Mouse (Mus musculus) MEL-GATA-1-ER (cell line): ENCODE results near the gene Olfr520.
"Not testable (repeated sequence)": the region's sequence is repeated elsewhere in the genome, so short reads cannot be mapped to it uniquely, and the experiment has no call there.

Experiments
- DNase-seq: peaks from one replicate; pipeline ENCODE4 v3.0.0-alpha.2; 2012; ENCODE audit warnings: low read depth; ENCODE audit errors: extremely low read depth

The Olfr520 gene

GRCm38 (mm10) chr7:99729973-99730372, at the start of gene Olfr520:
Gene Olfr520, plus strand, starts transcription at chr7:99730273.
- no peak for DNase-seq

GRCm38 (mm10) chr7:99680771-99681170, 49.3 kb upstream of the Olfr520 start:
- DNase-seq = no peak

GRCm38 (mm10) chr7:99684086-99684485, 46.0 kb upstream of the Olfr520 start:
- no peak for DNase-seq

- DNase-seq = no peak
Observed at GRCm38 (mm10) chr7:99690819-99691218, 39.3 kb upstream of the Olfr520 start.

GRCm38 (mm10) chr7:99692396-99692795, 37.7 kb upstream of the Olfr520 start:
- DNase-seq = no peak

GRCm38 (mm10) chr7:99693387-99693786, 36.7 kb upstream of the Olfr520 start:
- DNase-seq = no peak

GRCm38 (mm10) chr7:99693976-99694375, 36.1 kb upstream of the Olfr520 start:
- DNase-seq = no peak

- DNase-seq = not testable (repeated sequence)
Observed at GRCm38 (mm10) chr7:99694424-99694823, 35.6 kb upstream of the Olfr520 start.

- no peak for DNase-seq
Observed at GRCm38 (mm10) chr7:99695471-99696057, 34.5 kb upstream of the Olfr520 start.

GRCm38 (mm10) chr7:99698576-99698975, 31.5 kb upstream of the Olfr520 start:
- no peak for DNase-seq

GRCm38 (mm10) chr7:99699106-99699505, 31.0 kb upstream of the Olfr520 start:
- no peak for DNase-seq

- DNase-seq = no peak
Observed at GRCm38 (mm10) chr7:99699709-99700151, 30.3 kb upstream of the Olfr520 start.

- no peak for DNase-seq
Observed at GRCm38 (mm10) chr7:99700641-99701040, 29.4 kb upstream of the Olfr520 start.

GRCm38 (mm10) chr7:99702201-99702600, 27.9 kb upstream of the Olfr520 start:
- no peak for DNase-seq

GRCm38 (mm10) chr7:99704736-99705519, 25.1 kb upstream of the Olfr520 start:
- no peak for DNase-seq

GRCm38 (mm10) chr7:99706341-99707037, 23.6 kb upstream of the Olfr520 start:
- no peak for DNase-seq

GRCm38 (mm10) chr7:99707038-99707595, 23.0 kb upstream of the Olfr520 start:
- DNase-seq = no peak

- no peak for DNase-seq
Observed at GRCm38 (mm10) chr7:99707671-99708070, 22.4 kb upstream of the Olfr520 start.

- no peak for DNase-seq
Observed at GRCm38 (mm10) chr7:99708301-99708721, 21.8 kb upstream of the Olfr520 start.

GRCm38 (mm10) chr7:99708750-99709149, 21.3 kb upstream of the Olfr520 start:
- DNase-seq = no peak

- no peak for DNase-seq
Observed at GRCm38 (mm10) chr7:99709992-99710391, 20.1 kb upstream of the Olfr520 start.

- DNase-seq = no peak
Observed at GRCm38 (mm10) chr7:99710476-99710875, 19.6 kb upstream of the Olfr520 start.
